Mouse (Mus musculus): ENCODE measurements around the gene Ngef. TPM values are rescaled to one million over a fixed set of nuclear protein-coding genes. Genes with fewer than 3 reads are reported as not detected.

Gene Ngef
- polyA plus RNA-seq (2012; fragmentation: generic; extraction: Trizol): 5.2 TPM

GRCm38 (mm10) chr1:87573800-87574215 lies at the start of gene Ngef:
Gene Ngef (minus strand): TSS chr1:87573870.
- no peak for TF ChIP-seq REST (IDR thresholded peaks at IDR 0.05; ENCODE audit: insufficient read depth, insufficient read length)
- TF ChIP-seq POLR2AphosphoS2 (IDR thresholded peaks at IDR 0.05; ENCODE audit: insufficient read length, low read depth): no peak
- no peak for TF ChIP-seq MYOD1 (IDR thresholded peaks at IDR 0.05; ENCODE audit: control insufficient read depth in 1 of 3, insufficient read length in 2 of 3, low read depth in 2 of 3)
- TF ChIP-seq MAX (IDR thresholded peaks at IDR 0.05; ENCODE audit: low read depth): no peak
- TF ChIP-seq TCF12 (IDR thresholded peaks at IDR 0.05; ENCODE audit: insufficient read depth, poor library complexity, severe bottlenecking): no peak
- TF ChIP-seq TCF3 (IDR thresholded peaks at IDR 0.05; ENCODE audit: insufficient read length, low read depth): no peak
- no peak for TF ChIP-seq POLR2A (IDR thresholded peaks at IDR 0.05; ENCODE audit: insufficient read length, low read depth)
- TF ChIP-seq USF1 (IDR thresholded peaks at IDR 0.05; ENCODE audit: low read depth): no peak
- no peak for TF ChIP-seq MYOG (IDR thresholded peaks at IDR 0.05; ENCODE audit: control insufficient read depth in 1 of 3, insufficient read depth in 1 of 3, insufficient read length in 2 of 3, low read depth in 2 of 3)
- no peak for TF ChIP-seq E2F4 (IDR thresholded peaks at IDR 0.05; ENCODE audit: insufficient read depth)
- no peak for TF ChIP-seq CEBPB (IDR thresholded peaks at IDR 0.05; ENCODE audit: insufficient read depth, poor library complexity, severe bottlenecking)
- TF ChIP-seq SRF (IDR thresholded peaks at IDR 0.05; ENCODE audit: control insufficient read depth, insufficient read length, low read depth): no peak
- Histone ChIP-seq H3K79me2 (ENCODE audit: control insufficient read depth, insufficient read depth) (no peaks in the 10 kb centered on the region), H3ac (ENCODE audit: control insufficient read depth, insufficient read length) (no peak within 1 kb of the TSS)

GRCm38 (mm10) chr1:87621858-87622279 lies 48.2 kb upstream of the Ngef start:
- H3K27me3 ChIP-seq (ENCODE audit: control insufficient read depth, insufficient read depth, insufficient read length): no peaks in the 10 kb centered on the region
- H3K4me2 ChIP-seq (ENCODE audit: low read depth): no peak overlapping the region
- no peaks in the 10 kb centered on the region for H3K79me2 ChIP-seq (ENCODE audit: control insufficient read depth, insufficient read depth)
- H3ac ChIP-seq (ENCODE audit: control insufficient read depth, insufficient read length): no peak overlapping the region
- H3K4me3 ChIP-seq: no peak overlapping the region
- no peaks in the 10 kb centered on the region for H3K36me3 ChIP-seq (ENCODE audit: control insufficient read depth, insufficient read depth)
- TF ChIP-seq MAX (IDR thresholded peaks at IDR 0.05; ENCODE audit: low read depth) (no peak), TCF12 (IDR thresholded peaks at IDR 0.05; ENCODE audit: insufficient read depth, poor library complexity, severe bottlenecking) (no peak), REST (IDR thresholded peaks at IDR 0.05; ENCODE audit: insufficient read depth, insufficient read length) (no peak), MYOD1 (IDR thresholded peaks at IDR 0.05; ENCODE audit: control insufficient read depth in 1 of 3, insufficient read length in 2 of 3, low read depth in 2 of 3) (no peak), E2F4 (IDR thresholded peaks at IDR 0.05; ENCODE audit: insufficient read depth) (no peak), POLR2AphosphoS2 (IDR thresholded peaks at IDR 0.05; ENCODE audit: insufficient read length, low read depth) (no peak), TCF3 (IDR thresholded peaks at IDR 0.05; ENCODE audit: insufficient read length, low read depth) (no peak), SRF (IDR thresholded peaks at IDR 0.05; ENCODE audit: control insufficient read depth, insufficient read length, low read depth) (no peak), MYOG (IDR thresholded peaks at IDR 0.05; ENCODE audit: control insufficient read depth in 1 of 3, insufficient read depth in 1 of 3, insufficient read length in 2 of 3, low read depth in 2 of 3) (no peak), CEBPB (IDR thresholded peaks at IDR 0.05; ENCODE audit: insufficient read depth, poor library complexity, severe bottlenecking) (no peak), USF1 (IDR thresholded peaks at IDR 0.05; ENCODE audit: low read depth) (no peak), POLR2A (IDR thresholded peaks at IDR 0.05; ENCODE audit: insufficient read length, low read depth) (no peak)

More at GRCm38 (mm10) chr1:87573800-87574215, at the start of gene Ngef:
- H3K36me3 ChIP-seq (ENCODE audit: control insufficient read depth, insufficient read depth): no peaks in the 10 kb centered on the region
- no peak within 1 kb of the TSS for H3K4me3 ChIP-seq
- H3K27me3 ChIP-seq (ENCODE audit: control insufficient read depth, insufficient read depth, insufficient read length): no peaks in the 10 kb centered on the region
- H3K4me2 ChIP-seq (ENCODE audit: low read depth): no peak within 1 kb of the TSS

- Histone ChIP-seq H3K4me3 (no peak overlapping the region), H3K36me3 (ENCODE audit: control insufficient read depth, insufficient read depth) (no peaks in the 10 kb centered on the region), H3K27me3 (ENCODE audit: control insufficient read depth, insufficient read depth, insufficient read length) (no peaks in the 10 kb centered on the region), H3K4me2 (ENCODE audit: low read depth) (no peak overlapping the region), H3K79me2 (ENCODE audit: control insufficient read depth, insufficient read depth) (no peaks in the 10 kb centered on the region), H3ac (ENCODE audit: control insufficient read depth, insufficient read length) (no peak overlapping the region)
- TF ChIP-seq MYOD1 (IDR thresholded peaks at IDR 0.05; ENCODE audit: control insufficient read depth in 1 of 3, insufficient read length in 2 of 3, low read depth in 2 of 3) (no peak), SRF (IDR thresholded peaks at IDR 0.05; ENCODE audit: control insufficient read depth, insufficient read length, low read depth) (no peak), TCF3 (IDR thresholded peaks at IDR 0.05; ENCODE audit: insufficient read length, low read depth) (no peak), POLR2A (IDR thresholded peaks at IDR 0.05; ENCODE audit: insufficient read length, low read depth) (no peak), USF1 (IDR thresholded peaks at IDR 0.05; ENCODE audit: low read depth) (no peak)
Observed at GRCm38 (mm10) chr1:87621146-87621857, 47.6 kb upstream of the Ngef start.

GRCm38 (mm10) chr1:87620693-87621092 lies 47.0 kb upstream of the Ngef start:
- H3K4me3 ChIP-seq: no peak overlapping the region
- H3K27me3 ChIP-seq (ENCODE audit: control insufficient read depth, insufficient read depth, insufficient read length): no peaks in the 10 kb centered on the region
- H3K4me2 ChIP-seq (ENCODE audit: low read depth): no peak overlapping the region
- TF ChIP-seq MYOD1 (IDR thresholded peaks at IDR 0.05; ENCODE audit: control insufficient read depth in 1 of 3, insufficient read length in 2 of 3, low read depth in 2 of 3) (no peak), E2F4 (IDR thresholded peaks at IDR 0.05; ENCODE audit: insufficient read depth) (no peak), POLR2AphosphoS2 (IDR thresholded peaks at IDR 0.05; ENCODE audit: insufficient read length, low read depth) (no peak), TCF12 (IDR thresholded peaks at IDR 0.05; ENCODE audit: insufficient read depth, poor library complexity, severe bottlenecking) (no peak), MAX (IDR thresholded peaks at IDR 0.05; ENCODE audit: low read depth) (no peak), TCF3 (IDR thresholded peaks at IDR 0.05; ENCODE audit: insufficient read length, low read depth) (no peak), MYOG (IDR thresholded peaks at IDR 0.05; ENCODE audit: control insufficient read depth in 1 of 3, insufficient read depth in 1 of 3, insufficient read length in 2 of 3, low read depth in 2 of 3) (no peak), REST (IDR thresholded peaks at IDR 0.05; ENCODE audit: insufficient read depth, insufficient read length) (no peak), CEBPB (IDR thresholded peaks at IDR 0.05; ENCODE audit: insufficient read depth, poor library complexity, severe bottlenecking) (no peak), SRF (IDR thresholded peaks at IDR 0.05; ENCODE audit: control insufficient read depth, insufficient read length, low read depth) (no peak), POLR2A (IDR thresholded peaks at IDR 0.05; ENCODE audit: insufficient read length, low read depth) (no peak), USF1 (IDR thresholded peaks at IDR 0.05; ENCODE audit: low read depth) (no peak)
- no peaks in the 10 kb centered on the region for H3K36me3 ChIP-seq (ENCODE audit: control insufficient read depth, insufficient read depth)
- H3ac ChIP-seq (ENCODE audit: control insufficient read depth, insufficient read length): no peak overlapping the region
- no peaks in the 10 kb centered on the region for H3K79me2 ChIP-seq (ENCODE audit: control insufficient read depth, insufficient read depth)

Data from myocyte (in vitro differentiated cells).